Mouse (Mus musculus) kidney, embryonic 15.5 days (tissue): ENCODE results near the gene Cyp2d40. TPM values are rescaled to one million over a fixed set of nuclear protein-coding genes. Genes with fewer than 3 reads are reported as not detected.
"Not testable (repeated sequence)": the region's sequence is repeated elsewhere in the genome, so short reads cannot be mapped to it uniquely, and the experiment has no call there.

Experiments
- ATAC-seq: fragments of 200-750 bp; cut with Nextera tagmentation; replicated peaks from 2 replicates; pipeline ENCODE4 v1.8.0; 2017; ENCODE audit warnings: moderate TSS enrichment; ENCODE audit not compliant: low FRiP score
- H3K27ac ChIP-seq: fragments of 300-500 bp; sonication (generic); 2 replicates; pipeline ENCODE4 v1.5.1; 2015; ENCODE audit warnings: mild to moderate bottlenecking, inconsistent platforms
- H3K27me3 ChIP-seq: fragments of 300-500 bp; sonication (generic); 2 replicates; pipeline ENCODE4 v1.6.1; 2015; ENCODE audit warnings: inconsistent platforms
- H3K36me3 ChIP-seq: fragments of 300-500 bp; sonication (generic); 2 replicates; pipeline ENCODE4 v1.6.1; 2015; ENCODE audit warnings: inconsistent platforms
- H3K4me1 ChIP-seq: fragments of 300-500 bp; sonication (generic); 2 replicates; pipeline ENCODE4 v1.6.1; 2015; ENCODE audit warnings: inconsistent platforms
- H3K4me2 ChIP-seq: fragments of 300-500 bp; sonication (generic); 2 replicates; pipeline ENCODE4 v1.6.1; 2015; ENCODE audit warnings: moderate library complexity, mild to moderate bottlenecking, inconsistent platforms
- H3K4me3 ChIP-seq: fragments of 300-500 bp; sonication (generic); replicated peaks from 2 replicates; pipeline ENCODE4 v1.5.1; 2015; ENCODE audit warnings: mild to moderate bottlenecking, inconsistent platforms
- H3K9ac ChIP-seq: fragments of 300-500 bp; sonication (generic); 2 replicates; pipeline ENCODE4 v1.6.1; 2015; ENCODE audit warnings: mild to moderate bottlenecking, inconsistent platforms
- H3K9me3 ChIP-seq: fragments of 300-500 bp; sonication (generic); replicated peaks from 2 replicates; pipeline ENCODE4 v1.6.1; 2016; ENCODE audit warnings: inconsistent platforms
- WGBS: fragments of 180-500 bp; shearing (Covaris S2); methylation state at CpG from one replicate; pipeline ENCODE4 v1.1.7; 2015; ENCODE audit warnings: mixed read lengths; 5-methylcytosine and 5-hydroxymethylcytosine counted together
- microRNA-seq: library from miRNA; unstranded; fragments of <30 nt; microRNA quantifications from one replicate; pipeline ENCODE4, GENCODE M21; 2016
- polyA plus RNA-seq: library from polyadenylated mRNA; unstranded; fragments of >200 nt; fragmentation: Nextera tagmentation; extraction: Ambion mirVana; gene quantifications from 2 replicates; pipeline ENCODE4 v1.2.1, GENCODE M21; 2015

Cyp2d40 gene
- polyA plus RNA-seq, 1 experiment from 2014 or later = not detected

DNA sequence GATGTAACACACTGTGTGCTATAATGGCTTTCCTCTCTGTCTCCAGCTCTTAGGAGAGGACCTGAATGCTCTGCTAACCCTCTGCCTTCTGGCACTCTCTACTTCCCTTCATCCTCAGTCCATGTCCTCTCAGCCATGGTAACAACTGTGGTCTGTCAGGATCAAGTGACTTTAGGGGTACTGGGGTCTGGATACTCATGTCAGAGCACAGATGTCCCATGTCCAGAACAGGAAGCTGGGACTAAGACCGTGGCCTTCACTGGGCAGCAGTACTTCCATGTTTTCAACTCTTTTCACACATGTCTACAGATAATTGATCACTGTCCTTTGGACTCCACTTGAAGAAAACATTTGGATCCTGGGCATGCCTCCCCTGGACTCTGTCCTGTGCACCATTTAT is 19.8 kb upstream of the Cyp2d40 start:
- no peaks in the 10 kb centered on the region for H3K4me1 ChIP-seq
- WGBS = 37% methylated on average over 1 of the region's 1 CpGs
- H3K9me3 ChIP-seq = no peaks in the 10 kb centered on the region
- no peaks in the 10 kb centered on the region for H3K27me3 ChIP-seq
- no peaks in the 10 kb centered on the region for H3K36me3 ChIP-seq
- H3K4me2 ChIP-seq = no peak overlapping the region
- no peak for ATAC-seq
- H3K27ac ChIP-seq = no peak overlapping the region
- no peak overlapping the region for H3K4me3 ChIP-seq
- no peak overlapping the region for H3K9ac ChIP-seq

DNA sequence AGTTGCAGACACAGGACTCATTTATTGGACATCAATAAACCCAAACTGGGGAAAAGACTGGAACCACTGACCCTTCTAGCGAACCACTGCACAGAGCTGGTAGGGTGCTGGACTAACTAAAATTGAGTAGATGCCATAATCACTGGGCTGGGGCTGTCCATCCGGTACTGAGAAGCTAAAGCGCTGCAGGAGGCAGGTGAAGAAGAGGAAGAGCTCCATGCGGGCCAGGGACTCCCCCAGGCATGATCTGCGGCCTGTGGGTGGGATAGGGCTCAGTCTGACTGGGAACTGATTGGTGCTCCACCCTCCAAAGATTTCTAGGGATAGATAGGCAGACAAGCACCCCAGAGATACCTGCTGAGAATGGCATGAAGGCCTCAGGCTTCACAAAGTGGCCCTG is 13.9 kb upstream of the Cyp2d40 start:
- H3K9ac ChIP-seq, H3K27me3 ChIP-seq, H3K27ac ChIP-seq, H3K4me1 ChIP-seq, H3K4me3 ChIP-seq, H3K36me3 ChIP-seq, H3K4me2 ChIP-seq, ATAC-seq, H3K9me3 ChIP-seq: not testable (repeated sequence)
- WGBS = 84% methylated on average over 5 of the region's 5 CpGs

DNA sequence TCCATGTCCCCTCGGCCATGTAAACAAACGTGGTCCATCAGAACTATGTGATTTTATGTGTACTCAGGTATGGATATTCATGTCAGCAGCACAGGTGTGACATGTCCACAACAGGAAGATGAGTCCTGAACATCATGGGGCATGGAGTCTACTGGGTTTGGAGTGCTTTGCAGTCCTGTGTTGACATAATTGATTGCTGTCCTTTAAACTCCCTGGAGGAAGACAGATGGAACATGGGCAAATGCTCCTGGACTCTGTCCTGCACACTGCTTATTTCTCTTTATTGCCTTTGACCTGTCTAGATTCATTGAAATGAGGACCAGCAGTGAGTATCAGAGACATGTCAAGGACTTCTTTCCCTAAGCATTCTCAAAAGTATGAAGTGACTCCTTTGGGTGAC is 2.0 kb upstream of the Cyp2d40 start:
- no peaks in the 10 kb centered on the region for H3K4me1 ChIP-seq
- H3K4me3 ChIP-seq = no peak overlapping the region
- no peaks in the 10 kb centered on the region for H3K27me3 ChIP-seq
- no peak for ATAC-seq
- H3K36me3 ChIP-seq = no peaks in the 10 kb centered on the region
- no peak overlapping the region for H3K9ac ChIP-seq
- no peak overlapping the region for H3K27ac ChIP-seq
- H3K9me3 ChIP-seq = no peaks in the 10 kb centered on the region
- WGBS = 88% methylated on average over 2 of the region's 2 CpGs
- H3K4me2 ChIP-seq = no peak overlapping the region

DNA sequence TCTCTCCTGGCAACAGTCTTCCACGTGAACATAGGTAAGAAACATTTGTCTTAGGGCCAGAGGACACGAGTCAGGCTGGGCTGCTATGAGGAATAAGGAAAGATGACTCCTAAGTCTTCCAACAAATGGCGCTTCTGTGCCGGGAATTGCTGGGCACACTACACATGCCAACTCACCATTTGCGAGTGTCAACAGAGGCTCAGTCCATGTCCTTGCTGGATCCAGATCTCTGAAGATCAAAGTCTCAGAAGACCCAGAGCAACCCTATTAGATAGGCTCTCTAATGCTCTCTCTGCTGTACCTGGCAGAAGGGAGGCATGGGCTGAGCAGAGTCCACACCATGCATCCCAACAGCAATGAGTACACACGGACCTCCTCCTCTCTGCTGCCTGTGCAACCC is 898 bp upstream of the Cyp2d40 start:
- H3K27me3 ChIP-seq = no peaks in the 10 kb centered on the region
- ATAC-seq = no peak

DNA sequence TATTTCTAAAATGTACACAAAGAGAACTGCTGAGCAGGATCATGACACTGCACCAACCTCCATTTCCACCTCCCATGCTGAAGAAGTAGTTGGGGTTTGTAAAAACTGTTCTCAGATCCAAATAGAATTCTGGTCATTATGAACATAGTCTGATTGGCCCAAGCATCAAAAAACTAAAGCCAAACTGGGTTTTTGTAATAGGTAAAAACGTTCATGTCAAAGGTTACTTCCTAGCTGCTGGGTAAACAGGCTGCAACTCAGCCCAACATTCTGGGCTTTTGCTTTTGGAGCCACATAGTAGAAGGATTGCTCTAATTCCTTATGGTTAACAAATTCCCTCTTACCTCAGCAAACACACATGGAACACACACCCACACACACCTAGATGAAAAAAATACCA is 15.8 kb downstream of the Cyp2d40 start:
- no peak overlapping the region for H3K4me3 ChIP-seq
- no peak overlapping the region for H3K9ac ChIP-seq
- no peaks in the 10 kb centered on the region for H3K27me3 ChIP-seq
- 56% methylated on average over 1 of the region's 1 CpGs for WGBS
- H3K4me1 ChIP-seq = no peaks in the 10 kb centered on the region
- no peaks in the 10 kb centered on the region for H3K36me3 ChIP-seq
- no peaks in the 10 kb centered on the region for H3K9me3 ChIP-seq
- ATAC-seq = no peak
- H3K4me2 ChIP-seq = no peak overlapping the region
- no peak overlapping the region for H3K27ac ChIP-seq

More for the DNA sequence above, 898 bp upstream of the Cyp2d40 start:
- 80% methylated on average over 6 of the region's 6 CpGs for WGBS
- H3K9ac ChIP-seq = no peak overlapping the region
- no peaks in the 10 kb centered on the region for H3K9me3 ChIP-seq
- no peak overlapping the region for H3K4me3 ChIP-seq
- no peak overlapping the region for H3K4me2 ChIP-seq
- H3K27ac ChIP-seq = no peak overlapping the region
- no peaks in the 10 kb centered on the region for H3K36me3 ChIP-seq
- no peaks in the 10 kb centered on the region for H3K4me1 ChIP-seq

DNA sequence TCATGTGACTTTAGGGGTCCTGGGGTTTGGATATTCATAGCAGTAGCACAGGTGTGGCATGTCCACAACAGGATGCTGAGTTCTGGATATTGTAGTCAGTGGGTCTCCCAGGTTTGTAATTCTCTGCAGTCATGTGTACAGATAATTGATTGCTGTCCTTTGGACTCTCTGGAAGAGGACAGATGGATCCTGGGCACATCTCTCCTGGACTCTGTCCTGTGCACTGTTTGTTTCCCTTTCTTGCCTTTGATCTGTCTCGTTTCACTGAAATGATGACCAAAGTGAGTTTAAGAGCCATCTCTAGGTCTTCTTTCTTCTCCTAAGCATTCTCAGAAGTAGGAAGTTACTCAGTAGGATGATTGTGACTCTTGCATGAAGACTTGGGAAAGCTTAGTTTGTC is 16.5 kb downstream of the Cyp2d40 start:
- no peak for ATAC-seq
- H3K27me3 ChIP-seq = no peaks in the 10 kb centered on the region
- H3K27ac ChIP-seq = no peak overlapping the region
- no peak overlapping the region for H3K4me3 ChIP-seq
- no peaks in the 10 kb centered on the region for H3K4me1 ChIP-seq
- H3K9me3 ChIP-seq = no peaks in the 10 kb centered on the region
- H3K9ac ChIP-seq = no peak overlapping the region
- H3K4me2 ChIP-seq = no peak overlapping the region
- no peaks in the 10 kb centered on the region for H3K36me3 ChIP-seq
- 61% methylated on average over 1 of the region's 1 CpGs for WGBS

DNA sequence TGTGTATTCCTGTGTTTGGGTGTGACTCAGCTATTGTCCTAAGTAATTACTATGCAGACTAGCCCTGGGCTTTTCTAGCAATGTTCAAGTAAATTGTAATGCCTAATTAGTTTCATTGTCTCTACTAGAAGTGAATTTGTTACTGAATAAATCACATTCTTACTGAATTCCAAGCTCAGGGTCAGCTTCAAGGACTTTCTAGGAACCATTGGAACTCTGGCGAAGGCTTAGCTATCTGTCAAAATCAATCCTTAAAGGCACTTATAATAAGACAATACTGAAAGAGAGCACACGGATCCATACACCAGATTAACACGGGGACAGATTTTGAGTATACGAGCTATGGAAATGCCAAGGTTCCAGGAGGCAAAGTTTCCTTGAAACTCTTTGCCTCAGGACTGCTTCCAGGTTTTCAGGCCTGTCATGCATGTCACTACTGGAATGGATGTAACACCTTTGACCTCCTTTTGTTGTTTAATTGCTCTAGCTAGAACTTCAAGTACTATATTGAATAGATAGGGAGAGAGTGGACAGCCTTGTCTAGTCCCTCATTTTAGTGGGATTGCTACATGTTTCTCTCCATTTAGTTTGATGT is 30.6 kb downstream of the Cyp2d40 start:
- 91% methylated on average over 4 of the region's 4 CpGs for WGBS

More for the DNA sequence above, 30.6 kb downstream of the Cyp2d40 start:
- not testable (repeated sequence) for H3K9ac ChIP-seq, ATAC-seq, H3K36me3 ChIP-seq, H3K9me3 ChIP-seq, H3K4me3 ChIP-seq, H3K4me2 ChIP-seq, H3K4me1 ChIP-seq, H3K27me3 ChIP-seq, H3K27ac ChIP-seq

Small RNA genes within 50 kb of the gene (microRNA-seq; reads per million reads assigned to microRNA genes)
- gene Gm27618 = not detected

Other genes starting within 250 kb of the Cyp2d40 start
- gene Cyp2d12, start 209.1 kb downstream of the Cyp2d40 start, polyA plus RNA-seq = not detected in 2 replicates
- not detected in 2 replicates for gene Cyp2d34, start 143.2 kb downstream of the Cyp2d40 start, polyA plus RNA-seq
- 19.4 and 23.1 TPM in 2 replicates for gene Cyp2d26, start 30.1 kb upstream of the Cyp2d40 start, polyA plus RNA-seq
- 8.4 and 9.3 TPM in 2 replicates for gene Tcf20, start 223.7 kb upstream of the Cyp2d40 start, polyA plus RNA-seq